Mouse (Mus musculus) stomach, postnatal 0 days (tissue): Measurements from ENCODE around the gene Gm10408.
"Not testable (repeated sequence)": the region's sequence is repeated elsewhere in the genome, so short reads cannot be mapped to it uniquely, and the experiment has no call there.

ENCODE experiments used
- CTCF ChIP-seq: IDR thresholded peaks from 2 replicates; pipeline ENCODE4 v1.5.1; 2016; ENCODE audit warnings: antibody characterized with exemption, low read depth, mild to moderate bottlenecking, moderate library complexity
- EP300 ChIP-seq: optimal IDR thresholded peaks from 2 replicates; pipeline ENCODE3; 2016; ENCODE audit warnings: antibody characterized with exemption

GRCm38 (mm10) chr14:3449079-3449478 is at the start of gene Gm10408:
- TF ChIP-seq CTCF, EP300: not testable (repeated sequence)
